Mouse (Mus musculus) kidney, adult 10 weeks (tissue): ENCODE data around the gene Pirb. TPM values are rescaled to one million over a fixed set of nuclear protein-coding genes. Genes with fewer than 3 reads are reported as not detected.

Experiments
- polyA plus RNA-seq: library from polyadenylated mRNA; stranded (reverse); fragments of 350-450 nt; fragmentation: Illumina TruSeq; extraction: RNeasy Lipid Tissue Mini Kit (QIAGEN cat#74804); gene quantifications from one replicate; pipeline ENCODE4 v1.2.3, GENCODE M21; 2014; ENCODE audit warnings: low read depth, low replicate concordance

Gene Pirb
- polyA plus RNA-seq, result 0.97 TPM

GRCm38 (mm10) chr7:3720268-3720667 lies at the start of gene Pirb:
Pirb (minus strand) TSS chr7:3720391.

DNA sequence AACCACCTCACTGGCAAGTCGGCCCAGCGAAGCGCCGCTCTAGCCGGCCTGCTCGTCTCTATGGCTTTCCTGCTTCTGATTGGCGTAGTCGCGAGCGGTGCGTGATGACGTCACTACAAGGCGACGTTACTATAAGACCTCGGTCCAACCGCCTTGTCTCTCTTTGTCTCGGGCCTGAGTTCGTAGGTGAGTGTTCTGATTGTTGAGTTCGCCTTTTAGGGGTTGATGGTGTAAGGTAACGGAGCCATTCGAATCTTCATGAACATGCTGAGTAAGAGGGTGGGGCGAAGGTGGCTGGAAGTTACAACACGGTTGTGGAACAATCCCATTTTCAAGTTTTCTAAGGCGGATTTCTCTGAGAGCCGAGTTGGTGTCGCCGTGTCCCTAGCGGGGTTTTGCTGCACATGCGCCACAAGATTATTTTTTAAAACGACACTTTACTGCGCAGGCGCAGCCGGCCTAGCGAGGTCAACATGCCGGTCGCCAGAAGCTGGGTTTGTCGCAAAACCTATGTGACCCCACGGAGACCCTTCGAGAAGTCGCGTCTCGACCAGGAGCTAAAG lies 16.2 kb downstream of the Pirb start, which contains the start of gene Rps9:
Rps9 (plus strand) TSS at position 115 of the 563 bp plus-strand sequence.

GRCm38 (mm10) chr7:3692987-3693808 lies 27.0 kb downstream of the Pirb start, which contains the start of gene Mboat7:
Mboat7 (minus strand) TSS chr7:3693523.

DNA sequence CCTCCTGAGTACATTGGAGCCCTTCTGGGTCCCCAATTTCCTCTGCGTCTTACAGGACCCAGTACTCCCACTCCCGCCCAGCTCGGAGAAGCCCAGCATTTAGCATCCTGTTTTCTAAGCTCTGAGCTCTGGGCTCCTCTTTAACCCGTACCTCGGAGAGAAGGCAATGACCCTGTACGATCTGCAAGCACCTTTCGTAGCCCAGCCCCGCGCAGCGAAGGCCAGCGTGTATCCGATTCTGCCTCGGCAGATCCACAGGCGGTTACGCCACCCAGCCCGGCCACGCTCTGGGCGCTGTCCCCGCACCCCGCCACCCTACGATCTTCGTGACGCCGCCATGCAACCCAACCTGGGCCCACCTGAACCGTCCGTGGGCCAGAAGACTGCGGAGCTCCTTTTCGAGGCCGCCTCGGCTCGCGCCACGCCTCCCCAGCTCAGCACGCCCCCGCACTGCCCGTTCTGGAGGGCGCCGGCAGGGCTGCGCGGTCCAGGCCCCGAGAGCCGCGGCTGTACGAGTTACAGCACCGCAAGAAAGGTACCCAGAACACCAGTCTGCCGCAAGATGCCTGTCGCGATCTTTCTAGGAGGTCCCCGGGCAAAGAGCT lies 27.7 kb downstream of the Pirb start, which contains the start of gene Tsen34:
Tsen34 (plus strand) TSS at position 482 of the 605 bp plus-strand sequence.

GRCm38 (mm10) chr7:3677342-3677741 lies 42.8 kb downstream of the Pirb start, which contains the start of gene Tmc4:
Tmc4 (minus strand) TSS chr7:3677553.

GRCm38 (mm10) chr7:3665215-3666114 lies 54.7 kb downstream of the Pirb start, which contains the start of gene Leng1:
Leng1 (minus strand) TSS chr7:3665840.

Other genes starting within 250 kb of the Pirb start
- 1.9 TPM for gene Tarm1, start 217.8 kb downstream of the Pirb start, polyA plus RNA-seq
- not detected for gene Oscar, start 104.2 kb downstream of the Pirb start, polyA plus RNA-seq
- 32.4 TPM for gene Ndufa3, start 103.0 kb downstream of the Pirb start, polyA plus RNA-seq
- not detected for gene Tfpt, start 90.5 kb downstream of the Pirb start, polyA plus RNA-seq
- 20.0 TPM for gene Prpf31, start 90.4 kb downstream of the Pirb start, polyA plus RNA-seq
- gene Cnot3, start 75.1 kb downstream of the Pirb start, polyA plus RNA-seq, result 5.7 TPM
- 7.0 TPM for gene Leng1, start 54.6 kb downstream of the Pirb start, polyA plus RNA-seq
- 16.7 TPM for gene Tmc4, start 42.8 kb downstream of the Pirb start, polyA plus RNA-seq
- 4.3 TPM for gene Tsen34, start 27.5 kb downstream of the Pirb start, polyA plus RNA-seq
- gene Mboat7, start 26.9 kb downstream of the Pirb start, polyA plus RNA-seq, result 36.5 TPM
- 7.2 TPM for gene Rps9, start 16.4 kb downstream of the Pirb start, polyA plus RNA-seq
- not detected for gene Gm15448, start 105.3 kb upstream of the Pirb start, polyA plus RNA-seq
- 0.20 TPM for gene Pira2, start 124.7 kb upstream of the Pirb start, polyA plus RNA-seq
- not detected for gene Gm14548, start 177.7 kb upstream of the Pirb start, polyA plus RNA-seq
- not detected for gene Lilra6, start 195.1 kb upstream of the Pirb start, polyA plus RNA-seq